Mouse (Mus musculus) MEL (cell line): ENCODE data around the gene Rpl4. TPM values are rescaled to one million over a fixed set of nuclear protein-coding genes. Genes with fewer than 3 reads are reported as not detected.
A peak's percentile ranks its signal among the peaks of the same experiment; 100 is the strongest.
"Not testable (repeated sequence)": the region's sequence is repeated elsewhere in the genome, so short reads cannot be mapped to it uniquely, and the experiment has no call there.

ENCODE experiments used
- DNase-seq: peaks from one replicate; pipeline ENCODE4 v3.0.0; 2011; ENCODE audit warnings: low read depth, low spot score
- H3K27ac ChIP-seq: 2 replicates; pipeline ENCODE4 v1.5.1; 2012; ENCODE audit warnings: low read depth, mild to moderate bottlenecking, control low read depth, low read length, moderate library complexity; ENCODE audit not compliant: control insufficient read depth
- H3K27me3 ChIP-seq, 2 experiments: fragments of 150-350 bp in 1 of 2; sonication (generic) in 1 of 2; 2 replicates each; pipeline ENCODE4 v1.6.1; 2012; ENCODE audit warnings: low read length in 2 of 2, mild to moderate bottlenecking in 2 of 2, improper control_type of control experiment in 1 of 2, moderate library complexity in 1 of 2; ENCODE audit not compliant: insufficient read depth in 2 of 2, control insufficient read depth in 1 of 2
- H3K36me3 ChIP-seq, 2 experiments: 2 replicates each; pipeline ENCODE4 v1.6.1; 2012 to 2014; ENCODE audit warnings: low read length in 2 of 2, improper control_type of control experiment in 1 of 2, inconsistent platforms in 1 of 2, mild to moderate bottlenecking in 1 of 2; ENCODE audit not compliant: insufficient read depth in 2 of 2, control insufficient read depth in 1 of 2
- H3K4me1 ChIP-seq, 2 experiments: fragments of 150-350 bp in 1 of 2; sonication (generic) in 1 of 2; 2 replicates each; pipeline ENCODE4 v1.6.1; 2012; ENCODE audit warnings: low read length in 2 of 2, improper control_type of control experiment in 1 of 2, mild to moderate bottlenecking in 1 of 2; ENCODE audit not compliant: insufficient read depth in 2 of 2, control insufficient read depth in 1 of 2
- H3K4me3 ChIP-seq, 2 experiments: fragments of 150-350 bp in 1 of 2; sonication (generic) in 1 of 2; 2 replicates each; pipeline ENCODE4 v1.5.1; 2012; ENCODE audit warnings: low read depth in 2 of 2, low read length in 2 of 2, mild to moderate bottlenecking in 2 of 2, moderate library complexity in 2 of 2, control low read depth in 1 of 2, improper control_type of control experiment in 1 of 2; ENCODE audit not compliant: control insufficient read depth in 1 of 2, insufficient read depth in 1 of 2
- H3K79me2 ChIP-seq: 2 replicates; pipeline ENCODE4 v1.6.1; 2012; ENCODE audit warnings: mild to moderate bottlenecking, low read length, moderate library complexity; ENCODE audit not compliant: control insufficient read depth, poor library complexity, insufficient read depth
- H3K9ac ChIP-seq: 2 replicates; pipeline ENCODE4 v1.6.1; 2012; ENCODE audit warnings: low read depth, mild to moderate bottlenecking, control low read depth, low read length, moderate library complexity; ENCODE audit not compliant: control insufficient read depth, poor library complexity, severe bottlenecking
- H3K9me3 ChIP-seq: fragments of 150-350 bp; sonication (generic); replicated peaks from 2 replicates; pipeline ENCODE4 v1.6.1; 2012; ENCODE audit warnings: mild to moderate bottlenecking, low read length, improper control_type of control experiment, moderate library complexity; ENCODE audit not compliant: insufficient read depth
- CTCF ChIP-seq, 3 experiments: IDR thresholded peaks in 2 of 3; conservative IDR thresholded peaks in 1 of 3; 2 replicates each; pipeline ENCODE4 v1.5.1; 2011 to 2012; ENCODE audit warnings: low read length in 3 of 3, low read depth in 2 of 3, mild to moderate bottlenecking in 2 of 3, improper control_type of control experiment in 1 of 3, inconsistent platforms in 1 of 3, mixed read lengths in 1 of 3, moderate library complexity in 1 of 3; ENCODE audit not compliant: control insufficient read depth in 1 of 3, insufficient read depth in 1 of 3, poor library complexity in 1 of 3, severe bottlenecking in 1 of 3
- ELF1 ChIP-seq: IDR thresholded peaks from 2 replicates; pipeline ENCODE4 v1.6.1; 2014; ENCODE audit warnings: low read depth, mild to moderate bottlenecking, inconsistent platforms, low read length, improper control_type of control experiment, moderate library complexity
- GATA1 ChIP-seq: IDR thresholded peaks from 2 replicates; pipeline ENCODE4 v1.6.1; 2011; ENCODE audit warnings: low read depth, low read length, improper control_type of control experiment
- HCFC1 ChIP-seq: IDR thresholded peaks from 2 replicates; pipeline ENCODE4 v1.6.1; 2012; ENCODE audit warnings: low read depth, mild to moderate bottlenecking, inconsistent platforms, low read length, improper control_type of control experiment, moderate library complexity
- KAT2A ChIP-seq: conservative IDR thresholded peaks from 2 replicates; pipeline ENCODE4 v1.6.1; 2012; ENCODE audit warnings: low read depth, low read length, improper control_type of control experiment, inconsistent platforms
- MAX ChIP-seq: IDR thresholded peaks from 2 replicates; pipeline ENCODE4 v1.6.1; 2011; ENCODE audit warnings: low read length, improper control_type of control experiment
- RAD21 ChIP-seq: IDR thresholded peaks from 2 replicates; pipeline ENCODE4 v1.6.1; 2011; ENCODE audit warnings: mild to moderate bottlenecking, low read depth, low read length, improper control_type of control experiment
- RCOR1 ChIP-seq: IDR thresholded peaks from 2 replicates; pipeline ENCODE4 v1.6.1; 2012; ENCODE audit warnings: low read depth, mild to moderate bottlenecking, inconsistent platforms, low read length, improper control_type of control experiment
- SMC3 ChIP-seq: IDR thresholded peaks from 2 replicates; pipeline ENCODE4 v1.6.1; 2011; ENCODE audit warnings: low read depth, low read length, improper control_type of control experiment
- ZMIZ1 ChIP-seq: IDR thresholded peaks from 2 replicates; pipeline ENCODE4 v1.6.1; 2012; ENCODE audit warnings: low read depth, mild to moderate bottlenecking, inconsistent platforms, low read length, improper control_type of control experiment, moderate library complexity
- ZNF384 ChIP-seq: IDR thresholded peaks from 2 replicates; pipeline ENCODE4 v1.6.1; 2012; ENCODE audit warnings: low read depth, mild to moderate bottlenecking, inconsistent platforms, low read length, improper control_type of control experiment
- polyA plus RNA-seq, 2 experiments: library from polyadenylated mRNA; stranded (reverse) in 1 of 2; unstranded in 1 of 2; fragments of >175 nt in 1 of 2; fragments of >200 nt in 1 of 2; gene quantifications; 2 replicates each; pipeline versions ENCODE4 v1.2.1 to v1.2.4; 2012; ENCODE audit warnings: low replicate concordance in 2 of 2, low read depth in 1 of 2; ENCODE audit not compliant: insufficient read length in 2 of 2, insufficient read depth in 1 of 2, missing spikeins in 1 of 2
- total RNA-seq: library from RNA; depleted of rRNA; stranded (reverse); fragments of 300-350 nt; gene quantifications from 2 replicates; pipeline ENCODE4 v1.2.3, GENCODE M21; 2012

Rpl4 gene
- total and polyA plus RNA-seq, 3 experiments = 124 to 3,157 (median 1,761) TPM

DNA sequence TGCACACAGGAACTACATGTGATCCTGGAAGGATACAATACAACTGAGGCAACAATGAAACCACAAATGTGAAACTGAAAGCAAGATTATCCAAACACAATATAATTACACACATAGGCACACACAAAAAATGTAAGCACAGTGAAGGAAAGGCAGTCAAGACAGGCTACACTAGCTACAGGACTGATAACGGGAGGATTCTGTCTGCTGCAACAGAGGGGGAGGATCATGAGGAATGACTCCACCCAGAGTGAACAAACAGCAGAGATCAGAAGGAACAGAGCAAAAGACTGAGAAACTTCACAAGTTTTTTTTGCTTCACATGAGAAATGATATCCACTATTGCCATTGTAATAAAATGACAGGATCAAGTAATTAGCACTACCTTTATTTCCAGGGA is 16.5 kb upstream of the Rpl4 start:
- H3K27me3 ChIP-seq = no peaks in the 10 kb centered on the region
- peaks cover 0 to 5% of the 10 kb centered on the region in 2 experiments; a peak in 2 of 4 replicates for H3K4me1 ChIP-seq
- TF ChIP-seq GATA1 = peak; percentile 27; the same call in 1 of the 2 replicates
- TF ChIP-seq RCOR1 = no peak
- TF ChIP-seq, all 39 proteins: peak for 1
- Histone ChIP-seq H3K9ac (no peak overlapping the region), H3K36me3 (peaks cover 6 to 53% of the 10 kb centered on the region in 2 experiments), H3K27ac (no peak overlapping the region), H3K9me3 (no peaks in the 10 kb centered on the region), H3K79me2 (no peaks in the 10 kb centered on the region), H3K4me3 (no peak overlapping the region)
- DNase-seq = peak; percentile 54

- Histone ChIP-seq H3K9ac (no peak overlapping the region), H3K36me3 (peaks cover 12 to 48% of the 10 kb centered on the region in 2 experiments), H3K79me2 (no peaks in the 10 kb centered on the region), H3K27ac (no peak overlapping the region), H3K4me1 (peaks cover 0 to 5% of the 10 kb centered on the region in 2 experiments; a peak in 2 of 4 replicates), H3K9me3 (no peaks in the 10 kb centered on the region), H3K27me3 (no peaks in the 10 kb centered on the region), H3K4me3 (no peak overlapping the region)
- TF ChIP-seq ZMIZ1 (no peak), SMC3 (no peak), KAT2A (no peak), MAX (no peak), ELF1 (no peak), RAD21 (no peak), CTCF (IDR thresholded peaks at IDR 0.05 in 2 of 3, conservative IDR thresholded peaks at IDR 0.05 in 1 of 3; ENCODE audit: control insufficient read depth in 1 of 3, insufficient read depth in 1 of 3, low read depth in 2 of 3, low read length in 3 of 3, poor library complexity in 1 of 3, severe bottlenecking in 1 of 3) (no peak), HCFC1 (no peak)
- DNase-seq = no peak
Measured at GRCm38 (mm10) chr9:64160471-64160870, 12.7 kb upstream of the Rpl4 start.

- peak; percentile 37 for DNase-seq
- peaks cover 48% of the 10 kb centered on the region for H3K79me2 ChIP-seq
- 0 out of 2 replicates have a peak, but pooled peaks have one; percentile 51 for TF ChIP-seq ZNF384
- H3K4me1 ChIP-seq, H3K27me3 ChIP-seq, H3K9ac ChIP-seq, H3K4me3 ChIP-seq, H3K9me3 ChIP-seq, H3K27ac ChIP-seq: not testable (repeated sequence)
- peaks cover 11 to 21% of the 10 kb centered on the region in 2 experiments for H3K36me3 ChIP-seq
Measured at GRCm38 (mm10) chr9:64169967-64170366, 3.2 kb upstream of the Rpl4 start.
